Mouse (Mus musculus): Measurements from ENCODE around the gene Shisa9. TPM values are rescaled to one million over a fixed set of nuclear protein-coding genes. Genes with fewer than 3 reads are reported as not detected.

The Shisa9 gene
- polyA plus RNA-seq, 1 experiment from 2014 or later = 1.7 TPM

- no peak overlapping the region for H3K4me3 ChIP-seq (ENCODE audit: low read length)
- no peak overlapping the region for H3K27ac ChIP-seq (ENCODE audit: low read length)
- no peak for ATAC-seq (ENCODE audit: low read depth)
- no peaks in the 10 kb centered on the region for H3K36me3 ChIP-seq (ENCODE audit: control insufficient read depth, insufficient read depth, low read length)
- no peak overlapping the region for H3K4me2 ChIP-seq (ENCODE audit: low read depth, low read length)
- no peaks in the 10 kb centered on the region for H3K9me3 ChIP-seq (ENCODE audit: control insufficient read depth, low read length)
- H3K27me3 ChIP-seq (ENCODE audit: control insufficient read depth, insufficient read depth, low read depth, low read length) = no peaks in the 10 kb centered on the region; the same call in 1 of the 2 replicates
- no peaks in the 10 kb centered on the region; the same call in 1 of the 2 replicates for H3K4me1 ChIP-seq (replicated peaks; ENCODE audit: control insufficient read depth, insufficient read depth, low read length)
- H3K9ac ChIP-seq (ENCODE audit: low read length) = no peak overlapping the region
- WGBS = 71% methylated on average over 13 of the region's 13 CpGs
These were observed 233.6 kb downstream of the Shisa9 start for GRCm38 (mm10) chr16:12217289-12218150.

GRCm38 (mm10) chr16:12218151-12218532, 234.2 kb downstream of the Shisa9 start:
- no peaks in the 10 kb centered on the region; the same call in 1 of the 2 replicates for H3K4me1 ChIP-seq (replicated peaks; ENCODE audit: control insufficient read depth, insufficient read depth, low read length)
- ATAC-seq (ENCODE audit: low read depth) = no peak
- H3K9ac ChIP-seq (ENCODE audit: low read length) = no peak overlapping the region
- H3K27ac ChIP-seq (ENCODE audit: low read length) = no peak overlapping the region
- no peaks in the 10 kb centered on the region for H3K36me3 ChIP-seq (ENCODE audit: control insufficient read depth, insufficient read depth, low read length)
- WGBS = 74% methylated on average over 2 of the region's 2 CpGs
- no peaks in the 10 kb centered on the region; the same call in 1 of the 2 replicates for H3K27me3 ChIP-seq (ENCODE audit: control insufficient read depth, insufficient read depth, low read depth, low read length)
- no peak overlapping the region for H3K4me2 ChIP-seq (ENCODE audit: low read depth, low read length)
- no peaks in the 10 kb centered on the region for H3K9me3 ChIP-seq (ENCODE audit: control insufficient read depth, low read length)
- H3K4me3 ChIP-seq (ENCODE audit: low read length) = no peak overlapping the region

- Histone ChIP-seq H3K27me3 (ENCODE audit: control insufficient read depth, insufficient read depth, low read depth, low read length) (no peaks in the 10 kb centered on the region; the same call in 1 of the 2 replicates), H3K9ac (ENCODE audit: low read length) (no peak overlapping the region), H3K4me2 (ENCODE audit: low read depth, low read length) (no peak overlapping the region), H3K4me3 (ENCODE audit: low read length) (no peak overlapping the region), H3K27ac (ENCODE audit: low read length) (no peak overlapping the region; the same call in 1 of the 2 replicates), H3K9me3 (ENCODE audit: control insufficient read depth, low read length) (no peaks in the 10 kb centered on the region), H3K4me1 (replicated peaks; ENCODE audit: control insufficient read depth, insufficient read depth, low read length) (no peaks in the 10 kb centered on the region; the same call in 1 of the 2 replicates), H3K36me3 (ENCODE audit: control insufficient read depth, insufficient read depth, low read length) (no peaks in the 10 kb centered on the region)
- ATAC-seq (ENCODE audit: low read depth) = peak; percentile 92
- WGBS = 42% methylated on average over 3 of the region's 3 CpGs
These were observed 235.9 kb downstream of the Shisa9 start for GRCm38 (mm10) chr16:12219821-12220220.

DNA sequence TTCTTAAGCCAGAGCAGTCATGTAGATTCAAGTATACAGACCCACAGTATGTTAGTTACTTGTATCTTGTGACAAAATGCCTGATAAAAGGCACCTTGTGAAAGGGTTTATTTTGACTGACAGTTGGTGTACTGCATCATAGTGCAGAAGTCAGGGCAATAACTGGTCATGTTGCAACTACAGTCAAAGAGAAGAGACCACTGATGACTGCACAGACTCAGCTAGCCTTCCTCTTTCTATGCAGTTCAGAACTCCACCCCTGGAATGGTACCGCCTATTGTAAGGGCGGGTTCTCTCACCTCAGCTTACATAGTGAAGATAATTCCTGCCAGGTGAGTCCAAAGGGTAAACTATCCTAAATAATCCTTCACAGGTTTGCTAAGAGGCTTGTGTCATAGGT, 239.6 kb downstream of the Shisa9 start:
- Histone ChIP-seq H3K4me3 (ENCODE audit: low read length) (no peak overlapping the region), H3K4me2 (ENCODE audit: low read depth, low read length) (no peak overlapping the region), H3K27me3 (ENCODE audit: control insufficient read depth, insufficient read depth, low read depth, low read length) (no peaks in the 10 kb centered on the region), H3K9me3 (ENCODE audit: control insufficient read depth, low read length) (no peaks in the 10 kb centered on the region), H3K9ac (ENCODE audit: low read length) (no peak overlapping the region), H3K27ac (ENCODE audit: low read length) (no peak overlapping the region), H3K36me3 (ENCODE audit: control insufficient read depth, insufficient read depth, low read length) (no peaks in the 10 kb centered on the region), H3K4me1 (replicated peaks; ENCODE audit: control insufficient read depth, insufficient read depth, low read length) (no peaks in the 10 kb centered on the region; the same call in 1 of the 2 replicates)
- no peak for ATAC-seq (ENCODE audit: low read depth)
- whole genome bisulfite sequencing = 95% methylated on average over 2 of the region's 2 CpGs

DNA sequence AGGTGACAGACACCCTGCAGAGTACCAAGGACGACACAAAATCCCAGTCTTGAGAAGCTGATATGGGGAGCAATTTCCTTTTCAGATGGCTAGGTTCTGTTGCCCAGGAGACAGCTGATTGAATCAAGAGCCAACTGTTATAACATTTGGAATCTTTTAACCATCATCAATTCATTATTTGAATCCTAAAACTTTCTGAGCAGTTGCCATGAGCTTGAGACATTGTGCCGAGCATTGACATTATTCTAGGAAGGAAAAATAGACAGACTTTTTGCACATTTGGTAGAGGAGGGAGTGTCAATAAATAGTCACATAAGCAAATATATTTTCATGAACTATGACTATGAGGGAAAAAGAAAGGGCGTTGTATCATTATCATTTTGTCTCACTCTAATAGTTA, 243.0 kb downstream of the Shisa9 start:
- Histone ChIP-seq H3K4me1 (replicated peaks; ENCODE audit: control insufficient read depth, insufficient read depth, low read length) (no peaks in the 10 kb centered on the region), H3K36me3 (ENCODE audit: control insufficient read depth, insufficient read depth, low read length) (no peaks in the 10 kb centered on the region), H3K4me2 (ENCODE audit: low read depth, low read length) (no peak overlapping the region), H3K9me3 (ENCODE audit: control insufficient read depth, low read length) (no peaks in the 10 kb centered on the region), H3K27me3 (ENCODE audit: control insufficient read depth, insufficient read depth, low read depth, low read length) (no peaks in the 10 kb centered on the region), H3K27ac (ENCODE audit: low read length) (no peak overlapping the region), H3K9ac (ENCODE audit: low read length) (no peak overlapping the region), H3K4me3 (ENCODE audit: low read length) (no peak overlapping the region)
- WGBS = 63% methylated on average over 3 of the region's 3 CpGs
- ATAC-seq (ENCODE audit: low read depth) = no peak

DNA sequence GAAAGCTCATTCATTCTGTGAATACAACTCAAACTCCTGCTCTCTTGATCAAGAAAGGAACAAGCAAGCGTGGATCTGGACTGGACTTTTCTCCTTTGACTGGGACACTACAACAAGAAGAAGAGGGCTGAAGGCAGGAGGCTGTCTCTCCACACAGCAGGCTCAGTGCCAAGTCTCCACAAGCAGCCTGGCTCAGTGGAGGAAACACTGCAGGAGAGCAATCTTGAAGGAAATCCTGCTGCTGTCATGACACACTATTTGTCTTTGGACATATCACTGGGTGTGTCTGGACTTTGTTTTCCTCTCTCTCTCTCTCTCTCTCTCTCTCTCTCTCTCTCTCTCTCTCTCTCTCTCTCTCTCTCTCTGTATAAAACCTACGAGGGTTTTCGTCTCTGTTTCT, 249.4 kb downstream of the Shisa9 start:
- Histone ChIP-seq H3K36me3 (ENCODE audit: control insufficient read depth, insufficient read depth, low read length) (no peaks in the 10 kb centered on the region), H3K4me2 (ENCODE audit: low read depth, low read length) (no peak overlapping the region), H3K4me3 (ENCODE audit: low read length) (no peak overlapping the region), H3K27ac (ENCODE audit: low read length) (no peak overlapping the region), H3K4me1 (replicated peaks; ENCODE audit: control insufficient read depth, insufficient read depth, low read length) (0 out of 2 replicates have a peak, but pooled peaks cover 4% of the 10 kb centered on the region), H3K27me3 (ENCODE audit: control insufficient read depth, insufficient read depth, low read depth, low read length) (no peaks in the 10 kb centered on the region), H3K9ac (ENCODE audit: low read length) (no peak overlapping the region), H3K9me3 (ENCODE audit: control insufficient read depth, low read length) (no peaks in the 10 kb centered on the region)
- peak; percentile 90 for ATAC-seq (ENCODE audit: low read depth)
- 28% methylated on average over 3 of the region's 3 CpGs for WGBS

DNA sequence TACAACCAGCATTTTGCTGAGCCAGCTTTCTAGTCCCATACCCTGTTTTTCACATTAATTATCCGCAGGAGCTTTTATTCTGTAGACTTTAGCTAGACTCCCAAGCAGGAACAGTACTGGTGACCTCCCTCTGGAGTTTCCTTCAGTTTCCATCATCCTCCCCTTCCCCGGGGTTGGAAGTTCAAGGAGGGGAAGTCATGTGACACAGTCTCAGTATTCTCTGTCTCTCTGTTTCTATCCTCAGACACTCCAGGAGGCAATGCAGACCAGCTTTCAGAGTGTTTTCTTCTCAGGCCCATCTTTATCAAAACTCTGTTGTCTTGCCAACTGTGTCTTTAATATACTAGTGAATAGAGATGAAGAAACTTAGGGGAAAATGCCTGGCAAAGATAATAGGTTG, 250.4 kb downstream of the Shisa9 start:
- no peak overlapping the region for H3K4me2 ChIP-seq (ENCODE audit: low read depth, low read length)
- H3K4me1 ChIP-seq (replicated peaks; ENCODE audit: control insufficient read depth, insufficient read depth, low read length) = 0 out of 2 replicates have a peak, but pooled peaks cover 4% of the 10 kb centered on the region
- ATAC-seq (ENCODE audit: low read depth) = peak; percentile 84
- no peaks in the 10 kb centered on the region for H3K27me3 ChIP-seq (ENCODE audit: control insufficient read depth, insufficient read depth, low read depth, low read length)
- H3K9ac ChIP-seq (ENCODE audit: low read length) = no peak overlapping the region
- H3K36me3 ChIP-seq (ENCODE audit: control insufficient read depth, insufficient read depth, low read length) = no peaks in the 10 kb centered on the region
- H3K27ac ChIP-seq (ENCODE audit: low read length) = no peak overlapping the region
- WGBS = 51% methylated on average over 2 of the region's 2 CpGs
- no peak overlapping the region for H3K4me3 ChIP-seq (ENCODE audit: low read length)
- H3K9me3 ChIP-seq (ENCODE audit: control insufficient read depth, low read length) = no peaks in the 10 kb centered on the region

- no peaks in the 10 kb centered on the region for H3K36me3 ChIP-seq (ENCODE audit: control insufficient read depth, insufficient read depth, low read length)
- no peak for ATAC-seq (ENCODE audit: low read depth)
- H3K9ac ChIP-seq (ENCODE audit: low read length) = no peak overlapping the region
- no peak overlapping the region for H3K27ac ChIP-seq (ENCODE audit: low read length)
- no peak overlapping the region for H3K4me2 ChIP-seq (ENCODE audit: low read depth, low read length)
- no peaks in the 10 kb centered on the region for H3K9me3 ChIP-seq (ENCODE audit: control insufficient read depth, low read length)
- no peak overlapping the region for H3K4me3 ChIP-seq (ENCODE audit: low read length)
- WGBS = 39% methylated on average over 4 of the region's 4 CpGs
- no peaks in the 10 kb centered on the region for H3K27me3 ChIP-seq (ENCODE audit: control insufficient read depth, insufficient read depth, low read depth, low read length)
- H3K4me1 ChIP-seq (replicated peaks; ENCODE audit: control insufficient read depth, insufficient read depth, low read length) = 0 out of 2 replicates have a peak, but pooled peaks cover 4% of the 10 kb centered on the region
These were observed 254.7 kb downstream of the Shisa9 start for GRCm38 (mm10) chr16:12238611-12239010.

GRCm38 (mm10) chr16:12259361-12259760, 275.4 kb downstream of the Shisa9 start:
- H3K27me3 ChIP-seq (ENCODE audit: control insufficient read depth, insufficient read depth, low read depth, low read length) = no peaks in the 10 kb centered on the region
- H3K27ac ChIP-seq (ENCODE audit: low read length) = no peak overlapping the region
- no peak overlapping the region for H3K9ac ChIP-seq (ENCODE audit: low read length)
- no peak for ATAC-seq (ENCODE audit: low read depth)
- 36% methylated on average over 2 of the region's 2 CpGs for WGBS
- H3K36me3 ChIP-seq (ENCODE audit: control insufficient read depth, insufficient read depth, low read length) = no peaks in the 10 kb centered on the region
- no peaks in the 10 kb centered on the region for H3K4me1 ChIP-seq (replicated peaks; ENCODE audit: control insufficient read depth, insufficient read depth, low read length)
- no peak overlapping the region for H3K4me2 ChIP-seq (ENCODE audit: low read depth, low read length)
- H3K4me3 ChIP-seq (ENCODE audit: low read length) = no peak overlapping the region
- H3K9me3 ChIP-seq (ENCODE audit: control insufficient read depth, low read length) = no peaks in the 10 kb centered on the region; the same call in 1 of the 2 replicates

Measured in lung, embryonic 16.5 days (tissue).